Mouse (Mus musculus): ENCODE data around the gene Cmip. TPM values are rescaled to one million over a fixed set of nuclear protein-coding genes. Genes with fewer than 3 reads are reported as not detected.
A peak's percentile ranks its signal among the peaks of the same experiment; 100 is the strongest.

Gene Cmip
- total and polyA plus RNA-seq, 3 experiments: 17.0 to 71.8 TPM; not detected in 1

GRCm38 (mm10) chr8:117379131-117379530 lies 122.3 kb downstream of the Cmip start:
- TF ChIP-seq MXI1 (IDR thresholded peaks at IDR 0.05; ENCODE audit: low read depth, low read length) (no peak), CTCF (IDR thresholded peaks at IDR 0.05 in 2 of 3, conservative IDR thresholded peaks at IDR 0.05 in 1 of 3; ENCODE audit: control insufficient read depth in 1 of 3, insufficient read depth in 1 of 3, low read depth in 2 of 3, low read length in 3 of 3, poor library complexity in 1 of 3, severe bottlenecking in 1 of 3) (peak in 1 of 3 experiments; percentile 31; a peak in 1 of 6 replicates), CHD2 (IDR thresholded peaks at IDR 0.05; ENCODE audit: low read length) (no peak)
- no peaks in the 10 kb centered on the region for H3K27me3 ChIP-seq (ENCODE audit: control insufficient read depth in 1 of 2, insufficient read depth in 2 of 2, low read length in 2 of 2)
- peaks cover 0 to 4% of the 10 kb centered on the region in 2 experiments; a peak in 1 of 4 replicates for H3K36me3 ChIP-seq (ENCODE audit: control insufficient read depth in 1 of 2, insufficient read depth in 2 of 2, low read length in 2 of 2)
- no peaks in the 10 kb centered on the region for H3K79me2 ChIP-seq (ENCODE audit: control insufficient read depth, insufficient read depth, low read length, poor library complexity)
- H3K4me3 ChIP-seq (ENCODE audit: control insufficient read depth in 1 of 2, insufficient read depth in 1 of 2, low read depth in 2 of 2, low read length in 2 of 2): no peak overlapping the region
- no peaks in the 10 kb centered on the region for H3K4me1 ChIP-seq (ENCODE audit: control insufficient read depth in 1 of 2, insufficient read depth in 2 of 2, low read length in 2 of 2)
- no peak overlapping the region for H3K9ac ChIP-seq (ENCODE audit: control insufficient read depth, low read depth, low read length, poor library complexity, severe bottlenecking)
- H3K9me3 ChIP-seq (replicated peaks; ENCODE audit: insufficient read depth, low read length): no peaks in the 10 kb centered on the region
- DNase-seq (ENCODE audit: low read depth, low spot score): no peak
- H3K27ac ChIP-seq (ENCODE audit: control insufficient read depth, low read depth, low read length): no peak overlapping the region

- Histone ChIP-seq H3K4me3 (ENCODE audit: control insufficient read depth in 1 of 2, insufficient read depth in 1 of 2, low read depth in 2 of 2, low read length in 2 of 2) (no peak overlapping the region), H3K36me3 (ENCODE audit: control insufficient read depth in 1 of 2, insufficient read depth in 2 of 2, low read length in 2 of 2) (peaks cover 0 to 8% of the 10 kb centered on the region in 2 experiments; a peak in 1 of 4 replicates), H3K9me3 (replicated peaks; ENCODE audit: insufficient read depth, low read length) (no peaks in the 10 kb centered on the region), H3K9ac (ENCODE audit: control insufficient read depth, low read depth, low read length, poor library complexity, severe bottlenecking) (no peak overlapping the region), H3K4me1 (ENCODE audit: control insufficient read depth in 1 of 2, insufficient read depth in 2 of 2, low read length in 2 of 2) (no peaks in the 10 kb centered on the region), H3K27ac (ENCODE audit: control insufficient read depth, low read depth, low read length) (no peak overlapping the region), H3K27me3 (ENCODE audit: control insufficient read depth in 1 of 2, insufficient read depth in 2 of 2, low read length in 2 of 2) (no peaks in the 10 kb centered on the region), H3K79me2 (ENCODE audit: control insufficient read depth, insufficient read depth, low read length, poor library complexity) (no peaks in the 10 kb centered on the region)
- DNase-seq (ENCODE audit: low read depth, low spot score): no peak
- TF ChIP-seq KAT2A (conservative IDR thresholded peaks at IDR 0.05; ENCODE audit: low read depth, low read length) (no peak), BHLHE40 (IDR thresholded peaks at IDR 0.05; ENCODE audit: borderline replicate concordance, low read depth, low read length) (no peak), TAL1 (IDR thresholded peaks at IDR 0.05; ENCODE audit: low read length) (no peak), RCOR1 (IDR thresholded peaks at IDR 0.05; ENCODE audit: low read depth, low read length) (no peak), ZC3H11A (IDR thresholded peaks at IDR 0.05; ENCODE audit: low read depth, low read length) (no peak), POLR2AphosphoS2 (IDR thresholded peaks at IDR 0.05; ENCODE audit: low read length) (no peak), MAX (IDR thresholded peaks at IDR 0.05; ENCODE audit: low read length) (no peak), TBP (IDR thresholded peaks at IDR 0.05; ENCODE audit: low read depth, low read length) (no peak), USF2 (IDR thresholded peaks at IDR 0.05; ENCODE audit: borderline replicate concordance in 1 of 2, insufficient read depth in 1 of 2, low read depth in 1 of 2, low read length in 2 of 2) (no peak), UBTF (IDR thresholded peaks at IDR 0.05; ENCODE audit: borderline replicate concordance, insufficient read depth, low read depth, low read length) (no peak), MYC (IDR thresholded peaks at IDR 0.05; ENCODE audit: low read depth, low read length) (no peak), GATA1 (IDR thresholded peaks at IDR 0.05; ENCODE audit: low read depth, low read length) (no peak), NELFE (IDR thresholded peaks at IDR 0.05; ENCODE audit: low read depth, low read length) (no peak), SIN3A (IDR thresholded peaks at IDR 0.05; ENCODE audit: low read length) (no peak), HCFC1 (IDR thresholded peaks at IDR 0.05; ENCODE audit: low read depth, low read length) (no peak)
Measured at GRCm38 (mm10) chr8:117380796-117381195, 123.9 kb downstream of the Cmip start.

Measured in MEL (cell line).